In the genomic region with DNA sequence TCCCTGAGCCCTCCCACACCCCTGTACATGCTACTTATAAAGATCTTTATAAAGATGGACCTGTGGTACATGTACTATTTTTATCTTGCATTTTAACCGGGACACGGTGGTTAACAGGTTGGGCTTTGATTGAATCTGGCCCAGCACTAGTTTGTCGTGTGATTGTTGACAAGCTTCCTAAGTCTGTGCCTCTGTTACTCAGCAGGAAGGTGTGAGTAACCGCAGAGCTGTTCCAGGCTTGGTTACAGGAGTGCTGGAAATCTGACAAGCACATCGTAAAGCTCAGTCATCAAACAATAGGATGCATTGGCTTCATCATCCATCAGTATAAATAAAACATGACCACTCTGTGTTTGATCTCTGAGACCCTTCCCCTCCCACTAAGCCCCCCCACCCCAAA, we compare ENCODE assay signal across 31 mouse cellular contexts. TPM values are rescaled to one million over a fixed set of nuclear protein-coding genes. Genes with fewer than 3 reads are reported as not detected.
"Had no signal": no experiment of that assay in that cellular context is flagged by ENCODE, and none has a peak within 500 bp of the region (broad histone marks: within the 10 kb centered on the region; RNA-seq: fewer than 3 reads in every experiment).

No protein-coding gene starts in this region.

- H3K9me3 ChIP-seq: heart, embryonic 10.5 days; heart, embryonic 12.5 days; hindbrain, embryonic 10.5 days; hindbrain, embryonic 12.5 days; intestine, embryonic 15.5 days; limb, embryonic 10.5 days; limb, embryonic 12.5 days; liver, embryonic 13.5 days; liver, embryonic 15.5 days had no signal

- H3K27ac ChIP-seq: heart, adult 2 months; heart, embryonic 10.5 days; hindbrain, embryonic 10.5 days; hindbrain, embryonic 12.5 days; hindbrain, embryonic 14.5 days; intestine, embryonic 15.5 days; layer of hippocampus, adult 2 months; left cerebral cortex, adult 2 months; limb, embryonic 10.5 days; limb, embryonic 12.5 days; liver, embryonic 13.5 days; liver, embryonic 15.5 days had no signal

- H3K27me3 ChIP-seq: heart, embryonic 12.5 days; hindbrain, embryonic 12.5 days; intestine, embryonic 15.5 days; limb, embryonic 12.5 days; liver, embryonic 13.5 days; liver, embryonic 15.5 days had no signal

- H3K4me1 ChIP-seq: heart, embryonic 10.5 days; hindbrain, embryonic 10.5 days; hindbrain, embryonic 12.5 days; intestine, embryonic 15.5 days; limb, embryonic 12.5 days had no signal

- H3K4me3 ChIP-seq: heart, adult 2 months; heart, embryonic 10.5 days; heart, embryonic 12.5 days; hindbrain, embryonic 10.5 days; hindbrain, embryonic 12.5 days; intestine, embryonic 15.5 days; layer of hippocampus, adult 2 months; left cerebral cortex, adult 2 months; limb, embryonic 10.5 days; limb, embryonic 12.5 days; liver, embryonic 13.5 days; liver, embryonic 15.5 days had no signal

- DNase-seq: gastrocnemius, postnatal 14 days; gastrocnemius, postnatal 36 days; heart, adult 11 months; heart, adult 2 months; heart, postnatal 10 days; heart, postnatal 4 days; kidney, adult 18-20 months; kidney, adult 8-10 months; kidney, postnatal 10 days; kidney, postnatal 25 days; kidney, postnatal 4 days; liver; liver, embryonic 13.5 days had no signal

- H3K9ac ChIP-seq: heart, embryonic 12.5 days; hindbrain, embryonic 12.5 days; hindbrain, embryonic 14.5 days; intestine, embryonic 15.5 days; limb, embryonic 12.5 days; liver, embryonic 13.5 days; liver, embryonic 15.5 days had no signal

RNA-seq across cellular contexts. Expression of gene Slc39a5, which starts 21.4 kb away (rescaled TPM):
- total RNA-seq: gastrocnemius, adult 18-20 months; gastrocnemius, adult 8-10 months; gastrocnemius, postnatal 14 days; gastrocnemius, postnatal 36 days; heart, adult 2 months; heart, postnatal 10 days; heart, postnatal 25 days; heart, postnatal 4 days; layer of hippocampus, postnatal 25 days; left cerebral cortex, adult 2 months; left cerebral cortex, postnatal 36 days had no signal
- polyA plus RNA-seq: heart, adult 2 months; heart, embryonic 14.5 days; hindbrain, embryonic 10.5 days; hindbrain, embryonic 14.5 days; inflammation-experienced regulatory T-cells, adult 6 months; limb, embryonic 12.5 days had no signal
